Mouse (Mus musculus) stomach, embryonic 14.5 days (tissue): ENCODE measurements around the gene Adamts4. TPM values are rescaled to one million over a fixed set of nuclear protein-coding genes. Genes with fewer than 3 reads are reported as not detected.

Experiments
- ATAC-seq: fragments of 200-750 bp; cut with Nextera tagmentation; 2 replicates; pipeline ENCODE4 v1.8.0; 2017; ENCODE audit warnings: low read depth, moderate TSS enrichment; ENCODE audit not compliant: insufficient number of reproducible peaks, insufficient read depth, low FRiP score
- H3K27ac ChIP-seq: fragments of 300-500 bp; sonication (generic); 2 replicates; pipeline ENCODE4 v1.5.1; 2014; ENCODE audit warnings: mild to moderate bottlenecking, low read length, moderate library complexity, mixed read lengths
- H3K27me3 ChIP-seq: fragments of 300-500 bp; sonication (generic); 2 replicates; pipeline ENCODE4 v1.6.1; 2014; ENCODE audit warnings: low read length, control low read depth, mixed read lengths; ENCODE audit not compliant: control insufficient read depth, insufficient read depth
- H3K36me3 ChIP-seq: fragments of 300-500 bp; sonication (generic); 2 replicates; pipeline ENCODE4 v1.6.1; 2014; ENCODE audit warnings: mild to moderate bottlenecking, control low read depth, low read length, moderate library complexity, mixed read lengths; ENCODE audit not compliant: control insufficient read depth, insufficient read depth
- H3K4me1 ChIP-seq: fragments of 300-500 bp; sonication (generic); 2 replicates; pipeline ENCODE4 v1.6.1; 2014; ENCODE audit warnings: low read length, control low read depth, mixed read lengths; ENCODE audit not compliant: control insufficient read depth, insufficient read depth
- H3K4me2 ChIP-seq: fragments of 300-500 bp; sonication (generic); replicated peaks from 2 replicates; pipeline ENCODE4 v1.6.1; 2014; ENCODE audit warnings: low read depth, low read length, control low read depth
- H3K4me3 ChIP-seq: fragments of 300-500 bp; sonication (generic); 2 replicates; pipeline ENCODE4 v1.5.1; 2014; ENCODE audit warnings: low read depth, low read length, control low read depth
- H3K9ac ChIP-seq: fragments of 300-500 bp; sonication (generic); replicated peaks from 2 replicates; pipeline ENCODE4 v1.6.1; 2014; ENCODE audit warnings: low read depth, mild to moderate bottlenecking, control low read depth, low read length, moderate library complexity, mixed read lengths
- H3K9me3 ChIP-seq: fragments of 300-500 bp; sonication (generic); 2 replicates; pipeline ENCODE4 v1.6.1; 2016; ENCODE audit warnings: low read depth, low read length, control low read depth; ENCODE audit not compliant: control insufficient read depth
- WGBS: fragments of 180-500 bp; shearing (Covaris S2); extraction: QIAGEN DNeasy Blood & Tissue Kit; methylation state at CpG from one replicate; pipeline ENCODE4 v1.1.7; 2014; 5-methylcytosine and 5-hydroxymethylcytosine counted together
- polyA plus RNA-seq: library from polyadenylated mRNA; unstranded; fragments of >200 nt; fragmentation: Nextera tagmentation; extraction: Ambion mirVana; gene quantifications from 2 replicates; pipeline ENCODE4 v1.2.1, GENCODE M21; 2014

Gene Adamts4
- polyA plus RNA-seq: 5.3 and 6.3 TPM in 2 replicates

GRCm38 (mm10) chr1:171249913-171250600 is at the start of gene Adamts4:
Gene Adamts4 (plus strand): TSS chr1:171250421.
- peak within 1 kb of the TSS; percentile 30 for H3K9ac ChIP-seq
- no peaks in the 10 kb centered on the region for H3K9me3 ChIP-seq
- H3K27me3 ChIP-seq: no peaks in the 10 kb centered on the region
- H3K27ac ChIP-seq: peak within 1 kb of the TSS; percentile 84
- peak within 1 kb of the TSS; percentile 57 for H3K4me2 ChIP-seq
- 17% methylated on average over 5 of the region's 5 CpGs for WGBS
- H3K4me3 ChIP-seq: peak within 1 kb of the TSS; percentile 31
- no peak for ATAC-seq
- H3K4me1 ChIP-seq: peaks cover 51% of the 10 kb centered on the region
- no peaks in the 10 kb centered on the region for H3K36me3 ChIP-seq

- Histone ChIP-seq H3K27ac (no peak overlapping the region), H3K27me3 (0 out of 2 replicates have a peak, but pooled peaks cover 6% of the 10 kb centered on the region), H3K36me3 (no peaks in the 10 kb centered on the region), H3K9ac (no peak overlapping the region), H3K4me3 (no peak overlapping the region), H3K4me2 (no peak overlapping the region), H3K4me1 (peaks cover 1% of the 10 kb centered on the region; the same call in 1 of the 2 replicates), H3K9me3 (no peaks in the 10 kb centered on the region)
- 91% methylated on average over 1 of the region's 1 CpGs for WGBS
- ATAC-seq: no peak
These were observed 49.5 kb upstream of the Adamts4 start for GRCm38 (mm10) chr1:171200769-171201168.

GRCm38 (mm10) chr1:171203471-171204248 is 46.6 kb upstream of the Adamts4 start:
- H3K4me3 ChIP-seq: no peak overlapping the region
- no peak overlapping the region for H3K27ac ChIP-seq
- no peaks in the 10 kb centered on the region for H3K36me3 ChIP-seq
- H3K4me1 ChIP-seq: no peaks in the 10 kb centered on the region
- 47% methylated on average over 11 of the region's 11 CpGs for WGBS
- H3K9me3 ChIP-seq: no peaks in the 10 kb centered on the region
- no peak overlapping the region for H3K9ac ChIP-seq
- no peak overlapping the region for H3K4me2 ChIP-seq
- H3K27me3 ChIP-seq: no peaks in the 10 kb centered on the region
- ATAC-seq: no peak

GRCm38 (mm10) chr1:171204249-171204644 is 46.0 kb upstream of the Adamts4 start:
- no peaks in the 10 kb centered on the region for H3K27me3 ChIP-seq
- 59% methylated on average over 7 of the region's 7 CpGs for WGBS
- no peak overlapping the region for H3K4me2 ChIP-seq
- no peaks in the 10 kb centered on the region for H3K36me3 ChIP-seq
- H3K4me3 ChIP-seq: no peak overlapping the region
- H3K27ac ChIP-seq: no peak overlapping the region
- no peak for ATAC-seq
- no peak overlapping the region for H3K9ac ChIP-seq
- no peaks in the 10 kb centered on the region for H3K9me3 ChIP-seq
- no peaks in the 10 kb centered on the region for H3K4me1 ChIP-seq

- no peak overlapping the region for H3K4me2 ChIP-seq
- no peaks in the 10 kb centered on the region for H3K9me3 ChIP-seq
- ATAC-seq: no peak
- WGBS: 70% methylated on average over 6 of the region's 6 CpGs
- H3K27me3 ChIP-seq: no peaks in the 10 kb centered on the region
- no peaks in the 10 kb centered on the region for H3K36me3 ChIP-seq
- H3K4me1 ChIP-seq: no peaks in the 10 kb centered on the region
- no peak overlapping the region for H3K27ac ChIP-seq
- no peak overlapping the region for H3K9ac ChIP-seq
- no peak overlapping the region for H3K4me3 ChIP-seq
These were observed 44.3 kb upstream of the Adamts4 start for GRCm38 (mm10) chr1:171205704-171206493.

DNA sequence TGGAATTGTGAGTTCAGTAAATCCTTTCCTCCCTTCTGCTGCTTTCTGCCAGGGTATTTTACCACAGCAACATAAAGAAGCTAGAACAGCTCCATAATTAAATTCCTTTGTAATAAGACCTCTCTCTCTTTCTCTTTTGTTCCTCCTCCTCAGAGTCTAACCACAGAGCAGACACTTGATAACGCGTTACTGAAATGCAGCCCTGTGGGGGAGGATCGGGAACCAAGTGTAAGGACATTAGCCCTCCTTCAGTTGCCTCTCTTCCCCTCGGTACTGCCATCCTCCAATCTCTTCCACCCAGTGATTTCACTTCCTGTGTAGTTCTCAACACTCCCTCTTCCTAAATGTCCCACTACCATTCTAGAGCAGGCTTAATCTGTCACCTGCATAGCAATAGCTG is 40.8 kb upstream of the Adamts4 start:
- Histone ChIP-seq H3K27me3 (no peaks in the 10 kb centered on the region), H3K27ac (no peak overlapping the region), H3K36me3 (no peaks in the 10 kb centered on the region), H3K4me3 (no peak overlapping the region), H3K9ac (no peak overlapping the region), H3K4me2 (no peak overlapping the region), H3K9me3 (no peaks in the 10 kb centered on the region), H3K4me1 (no peaks in the 10 kb centered on the region)
- no peak for ATAC-seq
- WGBS: 28% methylated on average over 4 of the region's 4 CpGs

- 46% methylated on average over 3 of the region's 3 CpGs for WGBS
- H3K27me3 ChIP-seq: no peaks in the 10 kb centered on the region
- no peak overlapping the region for H3K9ac ChIP-seq
- no peak overlapping the region for H3K27ac ChIP-seq
- H3K9me3 ChIP-seq: no peaks in the 10 kb centered on the region
- no peak overlapping the region for H3K4me2 ChIP-seq
- no peaks in the 10 kb centered on the region for H3K4me1 ChIP-seq
- no peaks in the 10 kb centered on the region for H3K36me3 ChIP-seq
- ATAC-seq: no peak
- H3K4me3 ChIP-seq: no peak overlapping the region
These were observed 37.4 kb upstream of the Adamts4 start for GRCm38 (mm10) chr1:171212854-171213253.

DNA sequence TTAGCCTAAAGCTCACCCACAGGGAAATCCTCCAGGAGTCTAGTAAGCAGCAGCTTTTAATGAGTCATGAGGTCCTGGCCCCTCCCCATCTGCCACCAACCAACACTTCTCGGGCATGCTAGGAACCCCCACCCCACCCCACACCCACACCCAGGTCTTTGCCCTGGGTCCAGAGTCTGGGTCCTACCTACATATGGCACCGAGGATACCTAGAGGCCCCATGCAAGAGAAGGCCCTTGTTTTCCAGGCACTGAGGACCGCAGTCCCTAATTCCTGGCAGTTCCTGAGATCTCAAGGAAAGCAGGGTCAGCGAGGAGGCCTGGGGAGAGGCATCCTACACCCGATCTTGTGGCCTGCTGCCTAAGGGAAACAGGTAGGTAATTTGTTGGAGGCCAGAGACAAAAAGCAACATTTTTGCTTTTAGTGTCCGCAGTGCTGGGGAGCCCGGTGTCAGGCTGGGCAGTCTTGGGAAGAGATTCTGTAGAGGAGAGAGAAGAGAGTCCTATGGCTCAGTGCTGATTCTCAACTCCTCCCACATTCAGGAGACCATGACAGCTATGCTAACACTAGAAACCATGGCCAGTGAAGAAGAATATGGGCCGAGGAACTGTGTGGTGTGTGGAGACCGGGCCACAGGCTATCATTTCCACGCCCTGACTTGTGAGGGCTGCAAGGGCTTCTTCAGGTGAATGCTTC is 36.3 kb upstream of the Adamts4 start, which contains the start of gene Nr1i3:
Nr1i3 (plus strand) TSS at position 170 of the 696 bp plus-strand sequence.
- H3K27ac ChIP-seq: no peak within 1 kb of the TSS
- H3K36me3 ChIP-seq: no peaks in the 10 kb centered on the region; the same call in 1 of the 2 replicates
- no peaks in the 10 kb centered on the region for H3K9me3 ChIP-seq
- no peaks in the 10 kb centered on the region for H3K27me3 ChIP-seq
- H3K9ac ChIP-seq: no peak within 1 kb of the TSS
- no peak for ATAC-seq
- WGBS: 64% methylated on average over 10 of the region's 10 CpGs
- no peaks in the 10 kb centered on the region for H3K4me1 ChIP-seq
- H3K4me2 ChIP-seq: no peak within 1 kb of the TSS
- H3K4me3 ChIP-seq: no peak within 1 kb of the TSS
